Mouse (Mus musculus): ENCODE data around the gene St6galnac5. TPM values are rescaled to one million over a fixed set of nuclear protein-coding genes. Genes with fewer than 3 reads are reported as not detected.

The St6galnac5 gene
- polyA plus RNA-seq, 1 experiment from 2014 or later, result 0.77 TPM

- no peak overlapping the region for H3K4me3 ChIP-seq
- H3K9ac ChIP-seq, result no peak overlapping the region
- ATAC-seq (ENCODE audit: insufficient number of reproducible peaks, low FRiP score), result no peak
- H3K9me3 ChIP-seq (replicated peaks), result no peaks in the 10 kb centered on the region
- H3K4me2 ChIP-seq, result no peak overlapping the region
- no peak overlapping the region for H3K27ac ChIP-seq (ENCODE audit: poor library complexity, severe bottlenecking)
- H3K4me1 ChIP-seq (replicated peaks), result peaks cover 16% of the 10 kb centered on the region; the same call in 1 of the 2 replicates
- H3K27me3 ChIP-seq (replicated peaks), result no peaks in the 10 kb centered on the region
- H3K36me3 ChIP-seq, result no peaks in the 10 kb centered on the region
- WGBS, result 70% methylated on average over 7 of the region's 7 CpGs
Measured at GRCm38 (mm10) chr3:152888116-152888515, 93.9 kb downstream of the St6galnac5 start.

GRCm38 (mm10) chr3:152886749-152887148 is 95.3 kb downstream of the St6galnac5 start:
- ATAC-seq (ENCODE audit: insufficient number of reproducible peaks, low FRiP score), result no peak
- Histone ChIP-seq H3K4me3 (no peak overlapping the region), H3K4me2 (no peak overlapping the region), H3K4me1 (replicated peaks) (peaks cover 16% of the 10 kb centered on the region; the same call in 1 of the 2 replicates), H3K9me3 (replicated peaks) (no peaks in the 10 kb centered on the region), H3K27me3 (replicated peaks) (no peaks in the 10 kb centered on the region), H3K27ac (ENCODE audit: poor library complexity, severe bottlenecking) (no peak overlapping the region), H3K9ac (no peak overlapping the region), H3K36me3 (no peaks in the 10 kb centered on the region)

- Histone ChIP-seq H3K4me1 (replicated peaks) (peaks cover 16% of the 10 kb centered on the region; the same call in 1 of the 2 replicates), H3K27ac (ENCODE audit: poor library complexity, severe bottlenecking) (no peak overlapping the region), H3K27me3 (replicated peaks) (no peaks in the 10 kb centered on the region), H3K9me3 (replicated peaks) (no peaks in the 10 kb centered on the region), H3K4me3 (no peak overlapping the region), H3K9ac (no peak overlapping the region), H3K36me3 (no peaks in the 10 kb centered on the region), H3K4me2 (no peak overlapping the region)
- 68% methylated on average over 3 of the region's 3 CpGs for WGBS
- no peak for ATAC-seq (ENCODE audit: insufficient number of reproducible peaks, low FRiP score)
Measured at GRCm38 (mm10) chr3:152883556-152883955, 98.5 kb downstream of the St6galnac5 start.

GRCm38 (mm10) chr3:152881706-152882105 is 100.3 kb downstream of the St6galnac5 start:
- H3K9ac ChIP-seq, result no peak overlapping the region
- H3K4me2 ChIP-seq, result no peak overlapping the region
- no peak for ATAC-seq (ENCODE audit: insufficient number of reproducible peaks, low FRiP score)

GRCm38 (mm10) chr3:152880121-152880835 is 101.8 kb downstream of the St6galnac5 start:
- no peak overlapping the region for H3K9ac ChIP-seq
- H3K4me1 ChIP-seq (replicated peaks), result peaks cover 14% of the 10 kb centered on the region; the same call in 1 of the 2 replicates
- WGBS, result 65% methylated on average over 15 of the region's 15 CpGs
- H3K9me3 ChIP-seq (replicated peaks), result no peaks in the 10 kb centered on the region
- ATAC-seq (ENCODE audit: insufficient number of reproducible peaks, low FRiP score), result no peak
- H3K27me3 ChIP-seq (replicated peaks), result no peaks in the 10 kb centered on the region
- no peak overlapping the region for H3K4me3 ChIP-seq
- H3K36me3 ChIP-seq, result no peaks in the 10 kb centered on the region
- H3K4me2 ChIP-seq, result no peak overlapping the region
- H3K27ac ChIP-seq (ENCODE audit: poor library complexity, severe bottlenecking), result no peak overlapping the region

More at GRCm38 (mm10) chr3:152881706-152882105, 100.3 kb downstream of the St6galnac5 start:
- H3K27me3 ChIP-seq (replicated peaks), result no peaks in the 10 kb centered on the region
- no peak overlapping the region for H3K4me3 ChIP-seq
- WGBS, result 73% methylated on average over 4 of the region's 4 CpGs
- H3K9me3 ChIP-seq (replicated peaks), result no peaks in the 10 kb centered on the region
- H3K4me1 ChIP-seq (replicated peaks), result peaks cover 16% of the 10 kb centered on the region; the same call in 1 of the 2 replicates
- H3K36me3 ChIP-seq, result no peaks in the 10 kb centered on the region
- H3K27ac ChIP-seq (ENCODE audit: poor library complexity, severe bottlenecking), result no peak overlapping the region

GRCm38 (mm10) chr3:152875723-152876290 is 106.2 kb downstream of the St6galnac5 start:
- H3K9ac ChIP-seq, result no peak overlapping the region
- H3K4me1 ChIP-seq (replicated peaks), result no peaks in the 10 kb centered on the region
- no peaks in the 10 kb centered on the region for H3K9me3 ChIP-seq (replicated peaks)
- H3K4me2 ChIP-seq, result no peak overlapping the region
- 74% methylated on average over 6 of the region's 6 CpGs for WGBS
- no peak overlapping the region for H3K4me3 ChIP-seq
- H3K27me3 ChIP-seq (replicated peaks), result no peaks in the 10 kb centered on the region
- no peaks in the 10 kb centered on the region for H3K36me3 ChIP-seq
- no peak for ATAC-seq (ENCODE audit: insufficient number of reproducible peaks, low FRiP score)
- no peak overlapping the region for H3K27ac ChIP-seq (ENCODE audit: poor library complexity, severe bottlenecking)

- WGBS, result 84% methylated on average over 17 of the region's 17 CpGs
- no peak overlapping the region for H3K4me3 ChIP-seq
- H3K9me3 ChIP-seq (replicated peaks), result no peaks in the 10 kb centered on the region
- no peaks in the 10 kb centered on the region for H3K4me1 ChIP-seq (replicated peaks)
- no peak overlapping the region for H3K4me2 ChIP-seq
- H3K27me3 ChIP-seq (replicated peaks), result no peaks in the 10 kb centered on the region
- no peak for ATAC-seq (ENCODE audit: insufficient number of reproducible peaks, low FRiP score)
- no peak overlapping the region for H3K9ac ChIP-seq
- no peak overlapping the region for H3K27ac ChIP-seq (ENCODE audit: poor library complexity, severe bottlenecking)
- no peaks in the 10 kb centered on the region for H3K36me3 ChIP-seq
Measured at GRCm38 (mm10) chr3:152874431-152875355, 107.4 kb downstream of the St6galnac5 start.

- no peak for ATAC-seq (ENCODE audit: insufficient number of reproducible peaks, low FRiP score)
- H3K36me3 ChIP-seq, result no peaks in the 10 kb centered on the region
- peaks cover 7% of the 10 kb centered on the region; the same call in 1 of the 2 replicates for H3K4me1 ChIP-seq (replicated peaks)
- no peak overlapping the region for H3K4me2 ChIP-seq
- no peak overlapping the region for H3K27ac ChIP-seq (ENCODE audit: poor library complexity, severe bottlenecking)
- no peaks in the 10 kb centered on the region for H3K27me3 ChIP-seq (replicated peaks)
- 71% methylated on average over 6 of the region's 6 CpGs for WGBS
- no peak overlapping the region for H3K4me3 ChIP-seq
- H3K9ac ChIP-seq, result no peak overlapping the region
- H3K9me3 ChIP-seq (replicated peaks), result no peaks in the 10 kb centered on the region
Measured at GRCm38 (mm10) chr3:152872596-152872995, 109.5 kb downstream of the St6galnac5 start.

- no peak overlapping the region for H3K27ac ChIP-seq (ENCODE audit: poor library complexity, severe bottlenecking)
- no peak for ATAC-seq (ENCODE audit: insufficient number of reproducible peaks, low FRiP score)
- H3K9ac ChIP-seq, result no peak overlapping the region
- peaks cover 9% of the 10 kb centered on the region; the same call in 1 of the 2 replicates for H3K4me1 ChIP-seq (replicated peaks)
- H3K36me3 ChIP-seq, result no peaks in the 10 kb centered on the region
- no peaks in the 10 kb centered on the region for H3K9me3 ChIP-seq (replicated peaks)
- WGBS, result 84% methylated on average over 12 of the region's 12 CpGs
- H3K27me3 ChIP-seq (replicated peaks), result no peaks in the 10 kb centered on the region
- no peak overlapping the region for H3K4me3 ChIP-seq
- H3K4me2 ChIP-seq, result no peak overlapping the region
Measured at GRCm38 (mm10) chr3:152872054-152872453, 110.0 kb downstream of the St6galnac5 start.

- WGBS, result 62% methylated on average over 12 of the region's 12 CpGs
- Histone ChIP-seq H3K9ac (no peak overlapping the region), H3K4me1 (replicated peaks) (peaks cover 9% of the 10 kb centered on the region; the same call in 1 of the 2 replicates), H3K9me3 (replicated peaks) (0 out of 2 replicates have a peak, but pooled peaks cover 4% of the 10 kb centered on the region), H3K27ac (ENCODE audit: poor library complexity, severe bottlenecking) (no peak overlapping the region), H3K4me3 (no peak overlapping the region), H3K27me3 (replicated peaks) (no peaks in the 10 kb centered on the region), H3K4me2 (no peak overlapping the region), H3K36me3 (no peaks in the 10 kb centered on the region)
- ATAC-seq (ENCODE audit: insufficient number of reproducible peaks, low FRiP score), result no peak
Measured at GRCm38 (mm10) chr3:152867654-152868525, 114.2 kb downstream of the St6galnac5 start.
